Mouse (Mus musculus): ENCODE data around the gene Rbl1.
"Not testable (repeated sequence)": the region's sequence is repeated elsewhere in the genome, so short reads cannot be mapped to it uniquely, and the experiment has no call there.

Rbl1 gene

DNA sequence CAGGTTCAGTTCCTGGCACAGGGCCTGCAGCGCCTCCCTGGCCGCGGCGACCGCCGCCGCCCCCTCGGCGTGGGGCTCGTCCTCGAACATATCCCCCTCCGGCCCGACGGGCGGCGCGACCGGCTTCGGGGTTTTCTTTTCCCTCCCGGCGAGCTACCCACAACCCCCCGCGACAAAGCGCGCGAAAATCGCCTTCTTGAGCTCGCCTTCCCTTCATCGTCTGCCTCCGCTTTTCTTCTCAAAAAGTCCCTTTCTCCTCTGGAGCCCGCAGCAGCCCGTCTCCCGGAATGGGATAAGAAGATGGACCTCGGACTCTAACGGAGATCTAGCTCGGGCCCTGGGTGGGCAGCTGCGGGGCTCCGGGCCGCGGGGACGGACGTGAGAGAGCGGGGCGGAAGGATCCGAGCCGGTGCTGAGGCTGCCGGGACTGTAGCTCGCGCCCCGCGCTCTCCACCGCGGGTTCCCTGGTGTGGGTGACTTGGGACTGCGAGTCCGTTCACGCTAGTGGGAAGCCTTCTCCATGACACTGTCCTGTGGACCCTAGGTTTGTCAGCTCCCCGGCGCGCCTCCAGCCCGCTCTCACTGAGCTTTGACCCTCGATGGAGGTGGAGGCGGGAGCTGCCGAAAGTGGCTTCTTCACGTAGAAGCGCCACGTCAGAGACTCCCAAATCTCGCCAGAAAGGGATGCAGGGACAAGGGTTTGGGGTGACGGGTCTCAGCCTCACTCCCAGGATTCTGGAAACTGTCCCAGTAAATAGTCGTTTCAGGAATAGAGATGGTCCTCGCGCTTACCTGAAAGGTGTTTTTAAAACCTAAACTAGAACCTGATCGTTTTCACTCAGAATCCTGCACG, at the start of gene Rbl1:
Rbl1 (minus strand) TSS at position 169 of the 853 bp plus-strand sequence.
- ATAC-seq (ENCODE audit: insufficient number of reproducible peaks, low FRiP score, low TSS enrichment), result peak; percentile 84; the same call in 1 of the 2 replicates

GRCm38 (mm10) chr2:157248111-157248510, 43.8 kb upstream of the Rbl1 start:
- no peak for ATAC-seq (ENCODE audit: insufficient number of reproducible peaks, low FRiP score, low TSS enrichment)

DNA sequence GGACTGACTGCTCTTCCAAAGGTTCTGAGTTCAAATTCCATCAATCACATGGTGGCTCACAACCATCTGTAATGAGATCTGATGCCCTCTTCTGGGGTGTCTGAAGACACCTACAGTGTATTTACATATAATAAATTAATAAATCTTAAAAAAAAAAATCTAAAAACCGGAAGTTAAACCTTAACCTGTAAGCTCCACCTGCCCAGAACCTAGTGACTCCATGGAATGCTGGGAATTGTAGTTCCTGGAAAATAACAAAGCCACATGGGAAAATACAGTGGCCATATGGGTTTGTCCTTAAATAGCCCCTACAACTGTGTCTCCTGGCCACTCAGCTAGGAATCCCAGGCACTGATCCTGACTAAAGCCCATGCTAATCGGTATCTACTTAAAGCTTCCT, 41.3 kb upstream of the Rbl1 start:
- ATAC-seq (ENCODE audit: insufficient number of reproducible peaks, low FRiP score, low TSS enrichment), result no peak

- no peak for ATAC-seq (ENCODE audit: insufficient number of reproducible peaks, low FRiP score, low TSS enrichment)
Measured at GRCm38 (mm10) chr2:157245001-157245400, 40.7 kb upstream of the Rbl1 start.

GRCm38 (mm10) chr2:157235946-157236345, 31.6 kb upstream of the Rbl1 start:
- no peak for ATAC-seq (ENCODE audit: insufficient number of reproducible peaks, low FRiP score, low TSS enrichment)

GRCm38 (mm10) chr2:157221916-157222315, 17.6 kb upstream of the Rbl1 start:
- ATAC-seq (ENCODE audit: insufficient number of reproducible peaks, low FRiP score, low TSS enrichment), result not testable (repeated sequence)

DNA sequence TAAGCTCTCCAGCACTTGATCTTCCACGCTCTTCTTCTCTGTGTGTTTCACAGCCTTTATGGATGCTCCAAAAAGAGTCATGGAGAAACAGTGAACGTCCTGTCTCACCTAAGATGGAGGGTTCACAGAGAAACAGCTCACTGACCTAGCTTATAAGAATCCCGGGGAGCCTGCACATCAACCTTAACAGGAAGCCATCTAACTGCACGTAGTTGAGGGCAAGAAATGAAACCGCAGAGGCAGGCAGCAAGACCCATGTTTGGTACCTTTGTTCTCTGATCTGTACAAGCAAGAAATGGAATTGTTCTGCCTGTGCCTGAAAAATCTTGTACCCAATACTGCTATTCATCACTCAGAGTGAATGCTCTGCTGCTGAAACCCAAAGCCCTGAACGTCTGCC, 15.8 kb upstream of the Rbl1 start:
- no peak for ATAC-seq (ENCODE audit: insufficient number of reproducible peaks, low FRiP score, low TSS enrichment)

- ATAC-seq (ENCODE audit: insufficient number of reproducible peaks, low FRiP score, low TSS enrichment), result no peak
Measured at GRCm38 (mm10) chr2:157211731-157212130, 7.4 kb upstream of the Rbl1 start.

DNA sequence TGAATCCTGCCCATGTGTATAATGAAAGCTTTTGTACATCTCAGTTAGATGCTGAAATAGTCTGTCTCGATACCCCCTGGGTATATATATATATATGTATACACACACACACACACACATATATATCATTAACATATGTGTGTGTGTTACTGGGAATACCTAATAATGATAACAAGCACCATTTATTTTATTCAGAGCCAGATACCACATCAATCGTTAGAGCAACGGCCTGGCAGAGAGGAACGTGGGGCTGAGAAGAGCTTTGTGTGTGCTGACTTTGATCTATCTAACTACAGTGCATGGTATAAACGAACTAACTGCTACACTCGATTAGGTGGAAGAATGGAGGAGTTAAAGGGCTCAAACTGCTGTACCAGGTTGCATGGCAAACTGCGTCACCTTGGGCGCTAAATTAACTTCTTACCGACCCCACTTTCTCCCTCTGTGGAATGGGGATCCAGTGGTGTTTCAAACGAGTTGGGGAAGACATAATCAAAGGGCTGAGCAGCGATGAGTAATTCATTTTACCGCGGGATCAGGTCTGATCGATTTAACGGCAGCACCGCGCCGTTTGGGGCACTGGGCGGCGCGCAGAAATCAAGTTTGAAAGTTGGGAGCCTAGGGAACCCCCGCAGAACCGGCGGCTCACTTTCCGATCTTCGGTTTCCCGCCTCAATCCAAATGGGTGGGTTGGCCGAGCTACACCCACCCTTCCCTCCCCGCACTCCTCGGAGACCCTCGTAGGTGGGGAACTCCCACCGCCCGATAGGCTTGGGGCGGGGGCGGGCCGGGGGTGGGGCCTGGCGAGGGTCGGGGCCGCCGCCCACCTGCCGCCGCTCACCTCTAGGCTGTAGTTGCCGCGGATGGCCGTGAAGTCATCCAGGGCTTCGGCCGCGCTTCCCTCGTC, 622 bp downstream of the Rbl1 start:
- ATAC-seq (ENCODE audit: insufficient number of reproducible peaks, low FRiP score, low TSS enrichment), result no peak

DNA sequence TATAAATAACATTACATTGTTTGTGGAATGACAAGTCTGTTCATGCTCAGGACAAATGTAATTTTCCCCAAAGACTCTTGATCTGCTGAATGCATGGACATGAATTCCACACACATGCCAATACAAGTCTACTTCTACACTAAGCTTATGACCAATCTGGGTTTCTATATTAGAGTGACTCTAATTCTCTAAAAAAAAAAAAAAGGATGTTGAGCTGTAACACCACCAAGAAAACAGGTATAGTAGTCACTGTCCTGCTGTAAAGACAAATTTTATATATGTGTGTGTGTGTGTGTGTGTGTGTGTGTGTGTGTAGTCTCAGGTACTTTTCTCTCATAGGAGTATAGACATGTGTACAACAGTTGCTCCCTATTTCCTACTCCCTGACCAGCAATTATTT, 1.3 kb downstream of the Rbl1 start:
- no peak for ATAC-seq (ENCODE audit: insufficient number of reproducible peaks, low FRiP score, low TSS enrichment)

GRCm38 (mm10) chr2:157202361-157202760, 2.0 kb downstream of the Rbl1 start:
- no peak for ATAC-seq (ENCODE audit: insufficient number of reproducible peaks, low FRiP score, low TSS enrichment)

DNA sequence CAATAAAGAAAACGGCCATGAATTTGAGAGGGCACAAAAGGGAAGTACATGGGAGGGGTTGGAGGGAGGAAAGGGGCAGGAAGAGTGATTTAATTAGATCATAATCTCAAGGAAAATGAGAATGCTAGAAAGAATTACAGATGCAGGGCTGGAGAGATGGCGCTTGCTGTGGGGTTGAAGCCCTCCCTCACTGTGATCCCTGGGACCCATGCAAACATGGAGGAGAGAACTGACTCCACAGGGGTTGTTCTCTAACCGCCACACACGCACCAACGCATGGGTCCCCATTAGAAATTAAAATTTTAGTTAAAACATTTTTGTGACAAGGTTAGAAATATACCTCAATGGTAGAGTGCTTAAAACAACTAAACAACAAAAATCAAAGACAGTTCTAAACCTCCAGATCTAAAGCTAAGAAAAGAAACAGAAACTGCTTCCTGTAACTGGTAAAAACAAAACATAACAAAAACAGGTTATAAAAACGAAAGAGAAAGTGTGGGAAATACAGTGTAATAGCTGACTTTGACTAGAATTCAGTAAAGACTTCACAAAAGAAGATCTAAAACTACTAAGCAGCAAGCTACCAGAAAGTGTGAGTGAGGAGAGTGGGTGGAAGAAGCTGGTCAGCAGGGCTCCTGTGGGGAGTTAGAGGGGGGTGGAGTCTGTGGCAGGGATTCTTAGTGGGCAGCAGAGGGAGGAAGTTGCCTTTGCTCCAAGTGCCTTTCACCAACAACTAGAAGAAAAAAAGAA, 3.1 kb downstream of the Rbl1 start:
- ATAC-seq (ENCODE audit: insufficient number of reproducible peaks, low FRiP score, low TSS enrichment), result no peak

DNA sequence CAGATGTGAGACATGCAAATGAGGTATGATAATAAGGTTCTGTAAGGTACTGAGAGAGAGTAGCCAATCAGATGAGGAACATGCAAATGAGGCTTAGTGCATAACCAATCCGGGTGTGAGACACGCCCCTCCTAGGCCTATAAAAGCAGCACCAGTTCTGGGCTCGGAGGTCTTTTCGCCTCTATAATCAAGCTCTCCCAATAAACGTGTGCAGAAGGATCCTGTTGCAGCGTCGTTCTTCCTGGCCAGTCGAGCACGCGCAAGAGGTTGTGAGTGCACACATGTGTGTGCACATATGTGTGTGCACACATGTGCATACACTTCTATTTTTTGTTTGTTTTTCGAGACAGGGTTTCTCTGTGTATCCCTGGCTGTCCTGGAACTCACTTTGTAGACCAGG, 5.9 kb downstream of the Rbl1 start:
- not testable (repeated sequence) for ATAC-seq (ENCODE audit: insufficient number of reproducible peaks, low FRiP score, low TSS enrichment)

DNA sequence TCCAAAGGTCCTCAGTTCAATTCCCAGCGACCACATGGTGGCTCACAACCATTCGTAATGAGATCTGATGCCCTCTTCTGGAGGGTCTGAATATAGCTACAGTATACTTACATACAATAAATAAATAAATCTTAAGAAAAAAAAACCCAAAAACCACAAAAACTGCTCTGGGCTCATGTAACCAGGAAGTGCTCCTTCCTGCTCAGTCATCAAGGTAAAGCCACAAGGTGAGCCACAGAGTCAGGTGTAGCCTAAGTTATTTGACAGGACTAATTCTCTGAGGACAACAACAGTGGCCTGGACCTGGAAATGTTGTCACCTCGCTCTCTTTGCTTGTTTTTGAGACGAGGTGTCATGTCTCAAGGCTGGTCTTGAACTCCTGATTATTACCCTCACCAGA, 13.7 kb downstream of the Rbl1 start:
- no peak for ATAC-seq (ENCODE audit: insufficient number of reproducible peaks, low FRiP score, low TSS enrichment)

DNA sequence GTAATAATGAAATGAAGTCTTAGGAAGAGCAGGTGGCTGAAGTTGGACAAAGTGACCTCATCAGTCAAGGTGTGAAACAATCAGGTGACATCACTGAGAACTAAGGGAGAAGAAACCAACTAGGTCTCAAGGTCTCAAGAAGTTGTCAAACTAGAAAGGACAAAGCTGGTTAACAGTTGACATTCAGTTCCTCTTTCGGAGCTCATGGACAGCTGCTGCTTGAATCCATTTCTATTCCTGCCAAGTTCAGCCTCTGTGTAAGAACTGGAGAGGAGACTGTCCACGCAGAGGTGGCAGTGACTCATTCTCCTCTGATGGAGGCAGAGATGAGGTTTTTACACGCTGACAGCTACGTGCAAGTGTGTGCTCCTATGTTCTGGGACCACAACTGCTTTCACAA, 17.1 kb downstream of the Rbl1 start:
- ATAC-seq (ENCODE audit: insufficient number of reproducible peaks, low FRiP score, low TSS enrichment), result no peak

- ATAC-seq (ENCODE audit: insufficient number of reproducible peaks, low FRiP score, low TSS enrichment), result no peak
Measured at GRCm38 (mm10) chr2:157186504-157186903, 17.8 kb downstream of the Rbl1 start.

DNA sequence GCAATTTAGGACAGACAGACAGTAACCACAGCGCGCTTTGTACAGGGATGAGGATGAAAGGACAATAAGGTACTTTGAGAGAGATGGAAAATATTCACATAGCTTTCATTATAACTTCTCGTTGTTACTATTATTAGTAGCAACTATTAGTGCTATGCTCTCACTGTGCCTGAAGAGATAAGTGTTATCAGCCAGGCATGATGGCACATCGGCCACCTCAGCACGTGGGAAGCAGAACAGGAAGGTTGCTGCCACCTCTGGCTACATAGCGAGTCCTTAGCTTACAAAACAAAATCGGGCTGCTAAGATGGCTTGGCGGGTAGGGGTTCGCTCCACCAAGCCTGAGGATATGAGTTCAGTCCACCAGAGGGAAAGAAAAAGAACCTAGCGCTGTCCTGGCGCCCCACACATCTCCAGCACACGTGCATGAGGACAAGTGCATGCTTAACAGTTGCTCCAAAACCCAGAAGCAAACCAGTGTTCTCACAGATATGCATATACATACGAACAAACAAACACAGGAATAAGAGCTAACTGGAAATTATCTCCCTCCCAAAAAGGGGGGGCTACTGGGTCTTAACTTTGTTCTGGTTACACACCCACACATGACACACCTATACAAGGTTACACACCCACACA, 19.2 kb downstream of the Rbl1 start:
- no peak for ATAC-seq (ENCODE audit: insufficient number of reproducible peaks, low FRiP score, low TSS enrichment)

DNA sequence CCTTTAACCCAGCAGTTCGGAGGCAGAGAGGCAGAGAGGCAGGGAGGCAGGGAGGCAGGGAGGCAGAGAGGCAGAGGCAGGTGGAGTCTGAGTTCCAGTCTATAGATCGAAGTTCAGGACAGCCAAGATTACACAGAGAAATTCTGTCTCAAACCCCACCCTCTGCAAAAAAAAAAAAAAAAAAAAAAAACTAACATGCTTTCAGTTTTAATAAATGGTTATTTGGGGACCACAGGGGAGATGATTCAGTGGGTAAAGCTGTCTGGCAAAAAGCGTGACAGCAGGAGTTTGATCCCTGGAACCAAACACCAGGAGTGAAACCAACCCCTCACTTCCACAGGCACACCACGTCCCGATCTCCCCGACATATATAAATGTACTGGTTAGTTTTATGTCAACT, 26.2 kb downstream of the Rbl1 start:
- ATAC-seq (ENCODE audit: insufficient number of reproducible peaks, low FRiP score, low TSS enrichment), result no peak

- no peak for ATAC-seq (ENCODE audit: insufficient number of reproducible peaks, low FRiP score, low TSS enrichment)
Measured at GRCm38 (mm10) chr2:157176248-157176647, 28.1 kb downstream of the Rbl1 start.

DNA sequence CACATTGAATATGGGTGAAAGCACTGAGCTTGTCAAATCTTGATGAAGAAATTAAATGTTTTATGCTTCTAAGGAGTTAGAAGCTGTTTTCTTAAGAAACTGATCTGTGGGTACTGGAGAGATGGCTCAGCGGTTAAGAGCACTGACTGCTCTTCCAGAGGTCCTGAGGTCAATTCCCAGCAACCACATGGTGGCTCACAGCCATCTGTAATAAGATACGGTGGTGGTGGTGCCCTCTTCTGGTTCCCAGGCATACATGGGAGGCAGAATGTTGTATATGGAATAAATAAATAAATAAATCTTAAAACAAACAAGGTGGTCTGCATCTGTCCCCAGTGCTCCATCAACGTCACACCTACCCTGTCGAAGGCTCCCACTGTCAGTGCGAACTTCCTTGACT, 29.9 kb downstream of the Rbl1 start:
- ATAC-seq (ENCODE audit: insufficient number of reproducible peaks, low FRiP score, low TSS enrichment), result no peak

All from cerebellum, adult (tissue).